Mouse (Mus musculus): ENCODE measurements around the gene Herc3.

DNA sequence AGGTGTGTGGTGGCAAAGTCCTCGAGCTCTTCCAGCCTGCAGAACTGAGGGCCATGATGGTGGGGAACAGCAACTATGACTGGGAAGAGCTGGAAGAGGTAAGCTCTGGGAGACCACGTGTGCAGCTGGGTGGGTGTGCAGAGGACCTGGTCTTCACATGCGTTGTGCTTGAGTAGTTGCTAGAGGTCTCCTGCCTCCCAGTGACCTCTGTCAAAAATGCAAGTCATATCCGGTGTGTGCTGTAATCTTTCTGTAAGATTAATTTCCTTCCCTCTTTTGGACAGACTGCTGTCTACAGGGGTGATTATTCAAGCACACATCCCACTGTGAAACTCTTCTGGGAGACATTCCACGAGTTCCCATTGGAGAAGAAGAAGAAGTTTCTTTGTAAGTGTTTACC lies 85.2 kb downstream of the Herc3 start:
- no peak for TF ChIP-seq CTCF (IDR thresholded peaks at IDR 0.05)
- TF ChIP-seq POLR2A (IDR thresholded peaks at IDR 0.05; ENCODE audit: insufficient read depth, low read depth, low read length) = no peak
- TF ChIP-seq EP300 (IDR thresholded peaks at IDR 0.05; ENCODE audit: insufficient read depth, low read depth, low read length) = no peak
